Mouse (Mus musculus) gastrocnemius, postnatal 14 days (tissue): ENCODE data around the gene Shroom3. TPM values are rescaled to one million over a fixed set of nuclear protein-coding genes. Genes with fewer than 3 reads are reported as not detected.

ENCODE experiments used
- DNase-seq: peaks from one replicate; pipeline ENCODE4 v3.0.0; 2021; ENCODE audit warnings: mixed read lengths
- intact Hi-C: fragments of 180-260 bp; cut with DNase I; formaldehyde crosslinking; loops from one replicate; pipeline ENCODE4 v1.15.1; 2025; ENCODE audit warnings: low total_unique reads
- total RNA-seq, 2 experiments: library from RNA; stranded (reverse); gene quantifications; 2 replicates each; pipeline ENCODE4 v1.2.3; 2021

The Shroom3 gene
- total RNA-seq, 2 experiments from 2014 or later: 1.2 to 1.7 TPM

DNA sequence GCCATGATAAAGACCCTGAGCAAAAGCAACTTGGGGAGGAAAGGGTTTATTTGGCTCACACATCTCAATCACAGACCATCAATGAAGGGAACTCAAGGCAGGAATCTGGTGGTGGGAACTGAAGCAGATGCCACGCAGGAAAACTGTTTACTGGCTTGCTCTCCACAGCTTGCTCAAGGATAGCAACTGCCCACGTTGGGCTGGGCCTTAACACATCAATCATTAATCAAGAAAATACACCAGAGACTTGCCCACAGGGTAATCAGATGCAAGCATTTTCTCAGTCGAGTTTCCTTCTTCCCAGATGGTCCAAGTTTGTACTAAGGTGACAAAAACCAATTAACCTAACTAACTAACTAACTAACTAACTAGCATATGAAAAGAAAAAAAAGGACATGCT is 187.8 kb downstream of the Shroom3 start:
- no peak for DNase-seq
- intact Hi-C loops: loop anchor here (5.0 kb wide), 1 partner anchor 144 kb away; no protein-coding TSS in a partner anchor

DNA sequence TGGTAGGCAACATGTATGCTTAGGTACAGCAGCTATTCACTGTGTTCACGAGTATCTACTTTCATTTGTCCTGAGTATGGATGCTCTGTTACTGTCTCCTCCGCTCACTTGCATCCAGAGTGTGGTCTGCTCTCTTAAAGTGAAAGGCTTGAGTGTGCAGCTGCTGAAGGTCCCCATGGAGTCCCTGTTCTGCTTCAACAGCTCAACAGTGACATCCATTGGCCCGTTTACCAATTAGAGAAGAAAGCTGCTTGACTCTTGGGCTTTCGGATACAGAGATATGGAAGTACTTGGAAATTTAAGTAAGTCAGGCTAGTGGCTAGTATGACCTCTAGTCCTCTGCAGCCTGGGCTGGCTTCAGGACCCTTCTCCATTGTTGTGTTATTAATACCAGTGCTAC is 188.9 kb downstream of the Shroom3 start:
- DNase-seq: no peak
- intact Hi-C loops: loop anchor here (5.0 kb wide), 1 partner anchor 145 kb away; no protein-coding TSS in a partner anchor

DNA sequence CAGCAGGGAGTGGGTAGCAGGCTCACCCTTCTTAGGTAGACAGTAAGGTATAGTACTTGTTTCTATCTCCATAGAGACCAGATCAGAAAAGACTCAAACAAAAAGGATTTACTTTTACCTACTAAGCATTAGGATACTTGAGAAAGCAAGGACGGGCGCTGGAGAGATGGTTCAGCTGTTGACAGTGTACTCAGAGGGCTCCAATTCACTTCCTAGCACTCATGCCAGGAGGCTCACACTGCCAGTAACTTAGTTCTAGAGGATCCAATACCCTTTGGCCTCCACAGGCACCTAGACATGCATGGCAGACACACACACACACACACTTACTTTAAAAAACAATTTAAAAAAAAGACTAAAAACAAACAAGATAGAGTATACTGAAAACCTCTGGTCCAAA is 189.8 kb downstream of the Shroom3 start:
- DNase-seq: peak; percentile 27
- intact Hi-C loops: loop anchor here (5.0 kb wide), 1 partner anchor 146 kb away; no protein-coding TSS in a partner anchor

DNA sequence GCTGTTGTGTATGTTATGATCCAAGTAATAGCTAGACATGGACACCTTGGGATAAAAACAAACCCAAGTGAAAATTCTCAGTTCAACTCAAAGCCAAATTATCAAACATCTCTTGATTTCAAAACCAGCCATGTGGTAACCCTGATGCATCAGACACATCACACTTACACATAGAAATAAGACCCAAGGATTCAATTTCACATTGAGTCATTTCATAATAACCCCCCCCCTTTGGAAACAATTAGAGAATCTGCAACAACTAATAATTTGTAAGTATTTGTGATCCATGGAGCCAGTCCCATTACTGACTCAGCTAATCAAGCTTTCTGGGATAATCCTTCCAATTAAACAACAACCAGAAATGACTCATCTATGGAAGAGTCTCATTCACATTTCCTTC is 190.3 kb downstream of the Shroom3 start:
- no peak for DNase-seq
- intact Hi-C loops: loop anchor here (5.0 kb wide), 1 partner anchor 146 kb away; no protein-coding TSS in a partner anchor

DNA sequence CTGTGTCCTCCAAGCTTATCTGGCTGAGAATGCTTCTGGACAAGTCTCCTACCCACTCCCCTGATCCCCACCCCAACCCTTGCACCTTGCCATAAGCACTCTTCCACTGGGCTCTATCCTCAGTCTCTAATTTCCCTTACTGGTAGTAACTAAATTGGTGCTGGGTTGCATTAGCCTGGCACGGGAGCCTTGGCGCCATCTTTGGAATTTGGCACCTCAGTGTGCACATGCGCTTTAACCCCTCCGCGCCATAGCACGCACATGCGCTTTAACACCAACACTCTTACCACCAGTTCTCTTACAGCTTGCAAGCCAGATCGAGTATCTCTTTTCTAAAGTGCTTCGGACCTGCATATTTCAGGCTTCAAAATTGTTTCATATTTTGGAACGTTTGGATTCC is 192.6 kb downstream of the Shroom3 start:
- intact Hi-C loops: no loop called here
- DNase-seq: peak; percentile 42

DNA sequence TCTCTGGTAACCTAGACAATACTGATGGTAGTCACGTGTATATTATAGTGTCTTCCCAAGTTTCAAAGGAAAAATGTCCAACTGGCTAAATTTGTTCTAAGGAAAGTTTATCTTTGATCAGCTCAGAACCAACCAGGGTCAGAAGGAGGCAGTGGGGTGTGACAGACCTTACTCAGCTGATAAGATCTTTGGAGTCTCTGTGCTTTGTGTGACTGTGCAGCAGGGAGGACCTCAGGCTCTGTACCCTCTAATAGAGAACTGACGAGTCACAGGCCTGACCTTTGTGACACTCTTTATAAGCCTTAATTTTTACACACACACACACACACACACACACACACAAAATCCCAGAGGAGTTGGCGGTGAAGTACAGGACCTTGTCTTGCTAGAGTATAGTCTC is 193.9 kb downstream of the Shroom3 start:
- no peak for DNase-seq
- intact Hi-C loops: no loop called here

DNA sequence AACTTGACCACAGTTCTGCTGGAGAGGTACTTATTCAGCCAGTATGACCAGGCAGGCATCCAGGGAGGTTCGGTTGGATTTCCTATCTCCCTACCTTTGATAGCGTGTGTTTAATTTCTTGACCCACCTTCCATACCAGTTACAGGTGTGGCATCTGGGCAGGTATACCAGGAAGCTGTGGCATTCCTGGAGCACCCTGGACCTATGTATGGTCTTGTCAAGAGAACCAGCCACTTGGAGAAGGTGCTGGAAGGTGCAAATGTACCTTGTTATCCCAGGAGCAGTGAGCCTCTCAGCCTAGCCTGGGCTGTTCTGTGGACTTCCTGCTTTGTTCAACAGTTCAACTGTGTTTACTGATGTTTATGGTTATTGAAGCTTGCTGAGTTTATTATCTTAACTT is 197.2 kb downstream of the Shroom3 start:
- intact Hi-C loops: no loop called here

DNA sequence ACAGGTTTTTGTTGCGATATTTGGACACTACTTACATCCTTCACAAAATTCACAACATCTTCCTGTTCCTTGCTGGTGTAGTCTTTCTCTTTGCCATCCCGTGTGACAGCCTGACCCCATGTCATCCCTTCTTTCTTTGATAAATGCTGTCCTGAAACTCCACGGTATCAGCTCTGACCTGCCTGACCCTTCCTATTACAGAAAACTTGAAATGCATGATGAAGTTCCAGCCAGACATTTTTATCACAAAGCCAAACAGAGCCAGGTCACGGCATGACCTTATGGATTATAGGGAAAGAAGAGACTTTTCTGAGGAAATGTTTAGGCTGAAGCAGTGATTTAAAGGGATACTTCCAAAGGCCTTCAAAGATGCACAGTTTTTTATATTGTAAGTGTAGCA is 197.7 kb downstream of the Shroom3 start:
- intact Hi-C loops: no loop called here
- DNase-seq: no peak

More for the DNA sequence above, 197.2 kb downstream of the Shroom3 start:
- DNase-seq: no peak

DNA sequence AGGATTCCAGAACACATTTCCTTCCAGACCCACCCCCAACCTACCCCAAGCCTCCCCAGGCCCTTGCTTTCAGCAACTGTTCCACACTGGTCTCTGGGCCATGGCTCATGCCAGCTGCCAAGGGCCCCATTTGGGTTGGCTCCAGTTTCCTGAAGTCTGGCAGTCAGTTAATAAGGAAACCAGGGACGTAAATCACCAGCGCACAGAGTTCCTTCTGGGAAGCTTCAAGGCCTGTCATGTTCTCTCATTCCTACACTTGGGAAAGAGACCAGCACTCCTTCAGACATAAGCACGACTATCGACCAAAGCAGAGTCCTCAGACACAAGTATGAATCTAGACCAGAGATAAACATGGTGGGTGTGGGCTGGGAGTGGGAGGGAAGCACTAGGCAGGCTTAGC is 202.9 kb downstream of the Shroom3 start:
- intact Hi-C loops: no loop called here
- DNase-seq: no peak

DNA sequence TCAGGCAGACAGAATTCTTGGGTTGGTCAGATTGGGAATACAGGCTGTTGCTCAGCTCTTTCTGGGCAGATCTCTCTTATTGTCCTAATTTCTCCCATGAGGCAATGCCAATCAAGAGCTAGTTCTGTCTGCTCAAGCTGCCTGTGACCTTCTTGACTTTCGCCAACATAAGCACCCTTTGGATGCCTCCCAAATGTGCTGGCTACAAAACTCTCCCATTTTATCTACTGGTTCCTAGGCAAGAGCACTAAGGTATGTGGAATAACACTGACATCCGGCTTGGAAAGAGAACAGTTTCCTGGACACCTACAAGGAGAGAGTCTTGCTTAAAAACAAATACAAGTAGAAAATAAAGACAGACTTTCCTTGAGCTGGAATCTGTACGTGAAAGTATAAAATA is 204.3 kb downstream of the Shroom3 start:
- no peak for DNase-seq
- intact Hi-C loops: no loop called here

DNA sequence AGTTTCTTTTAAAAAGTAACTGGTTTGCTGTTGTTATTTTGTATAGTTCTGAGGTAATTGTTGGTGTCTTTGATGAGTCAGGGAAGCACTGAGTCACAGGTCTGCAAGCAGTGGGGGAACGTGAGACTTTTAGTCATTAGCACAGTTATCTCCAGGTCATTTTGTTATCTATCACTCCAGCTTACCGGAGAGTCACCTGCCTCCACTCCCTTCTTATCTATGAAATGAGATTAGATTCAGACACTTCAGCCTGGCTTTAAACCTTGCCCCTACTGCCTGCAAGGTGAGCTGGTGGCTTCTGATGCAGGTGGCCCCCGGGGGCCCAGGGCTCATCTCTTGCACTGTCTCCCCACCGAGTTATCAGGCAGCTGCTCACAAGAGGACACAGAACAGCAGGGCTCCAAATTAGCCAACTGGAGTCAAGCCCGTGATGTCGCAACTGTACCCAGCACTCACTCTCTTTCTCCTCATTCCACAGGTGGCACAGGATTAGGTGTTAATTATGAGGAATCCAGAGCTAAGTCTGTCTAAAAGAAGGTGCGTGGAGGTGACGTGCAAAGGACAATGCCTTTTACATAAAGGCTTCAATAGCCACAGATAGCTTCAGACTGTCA is 205.5 kb downstream of the Shroom3 start:
- DNase-seq: no peak
- intact Hi-C loops: no loop called here

DNA sequence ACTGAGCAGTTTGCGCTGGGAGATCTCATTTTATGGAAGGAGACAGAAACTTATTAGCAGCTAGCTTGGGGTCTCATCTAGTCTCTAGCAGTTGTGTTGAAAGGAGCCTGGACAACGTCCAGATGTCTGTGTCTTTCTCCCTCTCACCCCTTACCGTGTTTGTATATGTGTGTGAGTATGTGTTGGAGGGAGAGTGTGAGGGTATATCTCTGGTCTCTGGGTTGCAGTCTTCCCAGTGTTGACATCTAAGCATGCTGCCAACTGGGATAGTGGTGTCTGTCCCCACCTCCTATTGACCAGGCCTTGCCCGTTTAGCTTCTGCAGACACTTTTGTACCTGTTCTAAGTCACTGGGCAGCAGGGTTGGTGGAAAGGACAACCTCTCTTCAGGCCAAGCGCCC is 207.7 kb downstream of the Shroom3 start:
- no peak for DNase-seq
- intact Hi-C loops: no loop called here

DNA sequence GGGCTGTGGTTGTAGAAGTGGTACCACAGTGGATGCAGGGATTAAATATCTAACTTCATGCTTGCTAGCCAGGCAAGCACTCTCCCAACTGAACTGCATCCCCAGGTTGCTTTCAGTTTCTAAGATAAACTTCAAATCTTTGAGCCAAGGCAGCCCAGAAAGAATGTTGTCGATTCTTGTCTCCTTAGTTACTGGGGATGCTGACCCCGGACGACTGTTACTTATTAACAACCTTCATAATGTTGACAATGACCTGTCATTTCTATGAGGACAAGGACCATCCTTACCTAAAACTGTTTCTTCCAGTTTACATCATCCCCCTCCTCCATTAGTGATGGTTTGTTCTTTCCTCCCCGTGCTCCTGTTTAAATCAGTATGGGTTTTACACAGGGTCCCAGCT is 210.0 kb downstream of the Shroom3 start:
- intact Hi-C loops: no loop called here
- no peak for DNase-seq

DNA sequence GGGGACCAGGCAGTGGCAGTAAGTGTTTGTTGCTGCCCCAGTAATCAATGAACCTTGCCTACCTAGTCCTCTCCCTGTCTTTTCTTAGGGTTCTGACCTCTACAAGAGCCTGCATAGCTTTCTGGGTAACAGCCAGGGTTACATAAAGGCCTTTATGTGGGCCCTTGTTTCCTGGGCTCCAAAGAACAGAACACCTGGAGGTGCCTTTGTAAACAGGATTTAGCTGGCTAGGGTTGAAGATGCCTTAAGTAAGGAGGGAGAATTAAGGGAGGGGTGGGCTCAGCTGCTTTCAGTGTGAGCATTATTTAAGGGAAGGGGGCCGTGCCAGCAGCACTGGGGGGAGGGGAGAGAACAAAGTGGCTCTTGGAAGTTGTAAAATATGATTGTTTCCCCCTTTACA is 210.5 kb downstream of the Shroom3 start:
- intact Hi-C loops: no loop called here
- no peak for DNase-seq

DNA sequence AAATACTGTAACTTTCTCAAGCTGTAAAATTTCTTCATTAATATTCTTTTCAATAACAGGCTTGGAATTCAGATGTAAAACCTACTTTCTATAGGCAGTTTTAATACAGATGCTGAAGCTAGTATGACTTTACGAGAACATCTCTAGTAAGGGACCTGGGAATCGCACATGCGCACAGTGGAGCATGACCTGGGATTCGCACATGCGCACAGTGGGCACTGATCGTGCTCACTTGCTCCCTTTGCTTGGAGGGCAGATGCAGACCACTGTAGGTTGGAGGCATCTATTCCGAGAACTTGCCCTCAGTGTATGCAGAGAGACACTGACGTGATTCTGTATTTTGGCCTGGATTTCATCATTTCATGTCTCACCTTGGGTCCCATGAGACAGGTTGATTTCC is 212.6 kb downstream of the Shroom3 start:
- intact Hi-C loops: no loop called here

DNA sequence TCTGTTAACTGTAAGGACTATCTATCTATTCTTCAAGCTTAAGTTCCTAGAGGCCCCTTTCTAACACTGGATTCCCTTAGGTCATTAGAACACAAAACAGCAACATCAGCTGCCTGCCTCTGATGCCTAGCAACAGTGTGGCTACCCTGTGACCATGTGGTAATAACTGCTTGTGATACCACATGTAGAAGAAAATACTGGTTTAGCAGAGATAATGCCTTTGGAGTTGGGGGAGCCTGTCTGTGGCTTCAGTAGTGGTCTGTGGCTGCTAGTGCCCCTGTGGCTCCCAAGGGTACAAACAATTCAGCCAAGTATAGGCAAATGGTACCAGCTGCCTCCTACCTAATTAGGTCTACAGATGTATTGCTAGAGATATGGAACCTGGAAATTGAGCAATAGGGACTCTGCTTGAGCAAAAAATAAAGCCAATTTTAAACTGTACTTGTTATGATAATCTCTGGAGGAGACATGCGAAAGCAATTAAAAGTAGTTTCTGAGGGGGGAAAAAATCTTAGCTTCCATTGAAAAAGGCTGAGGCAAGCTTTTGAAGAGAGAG is 213.6 kb downstream of the Shroom3 start:
- intact Hi-C loops: no loop called here
- DNase-seq: no peak

More for the DNA sequence above, 212.6 kb downstream of the Shroom3 start:
- no peak for DNase-seq

DNA sequence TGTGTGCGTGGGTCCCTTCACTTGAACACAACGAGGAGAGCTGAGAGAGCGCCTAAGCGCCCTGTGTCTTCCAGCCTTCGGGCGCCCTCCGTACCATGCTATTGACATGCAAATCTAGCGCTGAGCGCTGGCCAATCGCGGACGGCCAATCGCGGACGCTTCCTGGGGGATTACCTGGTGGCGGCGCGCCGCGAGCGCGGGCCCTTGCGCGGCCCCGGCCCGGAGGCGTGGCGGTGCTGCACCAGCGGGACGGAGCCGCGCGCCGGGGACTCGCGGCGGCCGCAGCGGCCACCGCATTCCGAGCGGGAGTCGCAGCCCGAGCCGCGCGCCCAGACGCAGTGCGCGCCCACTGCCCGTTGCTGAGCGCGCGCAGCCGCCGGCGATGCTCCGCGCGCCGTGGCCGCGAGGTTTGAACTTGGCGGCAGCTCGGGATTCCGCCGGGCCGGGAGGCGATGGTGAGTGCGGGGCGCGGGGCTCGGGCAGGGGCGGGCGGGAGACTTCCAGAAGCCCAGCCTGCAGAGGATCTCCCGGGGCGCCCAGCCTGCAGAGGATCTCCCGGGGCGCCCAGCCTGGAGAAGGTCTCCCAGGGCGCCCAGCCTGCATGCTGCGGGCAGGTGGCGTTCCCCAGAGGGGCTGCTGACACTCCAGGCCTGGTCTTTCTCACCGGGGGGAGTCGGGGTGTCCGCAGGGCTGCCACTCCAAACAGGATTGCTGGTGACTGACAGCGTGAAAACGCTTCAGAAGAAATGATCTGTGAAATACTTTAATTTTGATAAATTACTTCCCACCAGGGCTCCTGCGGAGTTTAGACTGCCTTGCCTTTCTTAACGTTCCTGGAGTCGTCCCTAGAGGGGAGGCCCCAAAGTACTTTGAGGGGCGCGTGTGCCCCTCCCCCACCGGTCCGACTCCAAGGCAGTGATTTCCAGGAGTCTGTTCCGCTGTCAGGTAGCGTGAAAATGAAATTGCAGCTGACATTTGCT is 214.8 kb downstream of the Shroom3 start:
- DNase-seq: peak; percentile 60
- intact Hi-C loops: no loop called here

DNA sequence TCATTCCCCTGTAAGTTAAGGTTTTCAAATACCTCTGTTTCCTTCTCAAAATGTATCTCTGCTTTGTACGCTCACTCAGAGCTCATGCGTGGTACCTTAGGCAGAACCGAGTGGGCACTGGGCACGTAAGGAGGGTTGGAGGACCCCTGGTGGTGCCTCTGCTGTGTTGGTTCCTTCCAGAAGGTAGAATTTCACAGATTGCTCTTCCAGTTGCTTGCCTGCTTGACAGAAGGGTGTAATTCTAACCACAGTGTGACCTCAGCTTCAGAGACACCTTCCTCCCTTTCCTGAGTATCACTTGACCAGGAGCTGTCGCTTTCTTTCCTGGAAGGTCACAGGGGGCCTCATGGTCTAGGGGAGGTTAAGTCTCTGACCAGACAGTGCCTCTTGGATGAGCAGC is 217.2 kb downstream of the Shroom3 start:
- intact Hi-C loops: no loop called here
- no peak for DNase-seq

DNA sequence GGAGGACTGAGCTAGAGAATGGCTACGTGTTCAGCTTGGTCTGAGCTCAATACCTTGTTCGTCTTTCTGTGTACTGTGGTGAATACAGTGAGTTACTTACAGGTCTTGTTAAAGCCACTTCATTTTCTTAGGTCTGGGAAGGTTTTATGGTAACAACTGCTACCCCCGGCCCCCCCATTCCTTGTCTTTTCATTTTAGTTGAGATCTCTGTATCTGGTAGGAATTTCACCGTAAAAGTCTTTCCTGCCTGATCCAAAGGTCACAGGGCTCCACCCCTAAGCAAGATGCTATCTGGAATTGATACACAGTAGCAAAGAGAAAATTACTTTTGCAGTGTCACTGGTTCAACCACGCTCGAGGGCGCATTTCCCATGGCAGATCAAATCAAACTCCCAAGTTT is 218.6 kb downstream of the Shroom3 start:
- no peak for DNase-seq
- intact Hi-C loops: no loop called here

DNA sequence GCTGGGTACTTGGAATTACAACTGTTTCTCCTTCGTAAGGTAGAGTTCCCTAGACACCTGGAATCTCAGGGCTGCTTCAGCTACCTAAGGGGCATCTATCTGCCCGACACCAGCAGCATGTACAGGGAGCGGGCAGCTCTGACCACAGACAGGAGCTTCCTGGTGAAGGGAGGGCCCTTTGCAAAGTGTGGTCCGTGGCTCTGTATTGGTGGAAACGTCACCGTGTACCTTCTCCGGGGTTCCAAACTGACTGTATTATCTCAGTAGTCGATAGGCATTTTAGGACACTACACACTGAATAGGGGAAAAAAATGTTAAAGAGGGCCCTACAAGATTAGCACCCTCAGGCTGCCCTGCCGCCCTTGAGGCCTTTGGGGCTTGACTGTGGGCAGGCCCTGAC is 221.9 kb downstream of the Shroom3 start:
- DNase-seq: no peak
- intact Hi-C loops: no loop called here
